Mouse (Mus musculus): ENCODE results near the gene Krt4. TPM values are rescaled to one million over a fixed set of nuclear protein-coding genes. Genes with fewer than 3 reads are reported as not detected.

The Krt4 gene
- polyA plus RNA-seq, 1 experiment from 2014 or later = 0.68 TPM

GRCm38 (mm10) chr15:101878041-101878440 is 46.5 kb downstream of the Krt4 start:
- no peak overlapping the region for H3K4me3 ChIP-seq
- no peaks in the 10 kb centered on the region for H3K9me3 ChIP-seq
- H3K27ac ChIP-seq = no peak overlapping the region
- WGBS = 54% methylated on average over 2 of the region's 2 CpGs
- ATAC-seq (ENCODE audit: insufficient number of reproducible peaks, insufficient read depth, low FRiP score, low TSS enrichment) = no peak
- H3K9ac ChIP-seq = no peak overlapping the region
- H3K4me1 ChIP-seq = no peaks in the 10 kb centered on the region
- no peaks in the 10 kb centered on the region for H3K27me3 ChIP-seq
- H3K4me2 ChIP-seq (replicated peaks) = no peak overlapping the region
- no peaks in the 10 kb centered on the region for H3K36me3 ChIP-seq

- H3K4me1 ChIP-seq = no peaks in the 10 kb centered on the region
- no peak overlapping the region for H3K27ac ChIP-seq
- no peaks in the 10 kb centered on the region for H3K9me3 ChIP-seq
- ATAC-seq (ENCODE audit: insufficient number of reproducible peaks, insufficient read depth, low FRiP score, low TSS enrichment) = no peak
- 85% methylated on average over 1 of the region's 1 CpGs for WGBS
- H3K4me2 ChIP-seq (replicated peaks) = no peak overlapping the region
- H3K27me3 ChIP-seq = peaks cover 4% of the 10 kb centered on the region; the same call in 1 of the 2 replicates
- H3K36me3 ChIP-seq = no peaks in the 10 kb centered on the region
- H3K9ac ChIP-seq = no peak overlapping the region
- no peak overlapping the region for H3K4me3 ChIP-seq
Observed at GRCm38 (mm10) chr15:101874383-101874782, 50.2 kb downstream of the Krt4 start.

- H3K9ac ChIP-seq = no peak overlapping the region
- no peak overlapping the region for H3K27ac ChIP-seq
- 68% methylated on average over 4 of the region's 4 CpGs for WGBS
- no peak overlapping the region for H3K4me2 ChIP-seq (replicated peaks)
- no peaks in the 10 kb centered on the region for H3K4me1 ChIP-seq
- no peaks in the 10 kb centered on the region for H3K36me3 ChIP-seq
- no peaks in the 10 kb centered on the region for H3K9me3 ChIP-seq
- H3K4me3 ChIP-seq = no peak overlapping the region
- H3K27me3 ChIP-seq = peaks cover 10% of the 10 kb centered on the region; the same call in 1 of the 2 replicates
- ATAC-seq (ENCODE audit: insufficient number of reproducible peaks, insufficient read depth, low FRiP score, low TSS enrichment) = no peak
Observed at GRCm38 (mm10) chr15:101873231-101873630, 51.3 kb downstream of the Krt4 start.

- Histone ChIP-seq H3K27me3 (peaks cover 10% of the 10 kb centered on the region; the same call in 1 of the 2 replicates), H3K9me3 (no peaks in the 10 kb centered on the region), H3K4me1 (no peaks in the 10 kb centered on the region), H3K27ac (no peak within 1 kb of the TSS), H3K4me2 (replicated peaks) (no peak within 1 kb of the TSS), H3K36me3 (no peaks in the 10 kb centered on the region), H3K9ac (no peak within 1 kb of the TSS), H3K4me3 (no peak within 1 kb of the TSS)
- WGBS = 43% methylated on average over 6 of the region's 6 CpGs
- ATAC-seq (ENCODE audit: insufficient number of reproducible peaks, insufficient read depth, low FRiP score, low TSS enrichment) = no peak
Observed at GRCm38 (mm10) chr15:101869431-101869830, 55.1 kb downstream of the Krt4 start, which contains the start of gene Krt77. Gene Krt77, minus strand, starts transcription at chr15:101869705.

Small RNA genes within 50 kb of the gene (microRNA-seq; reads per million reads assigned to microRNA genes)
- not detected for gene Gm44356

Other genes starting within 250 kb of the Krt4 start
- not detected in 2 replicates for gene Krt6b, start 244.4 kb downstream of the Krt4 start, polyA plus RNA-seq (2016; fragmentation: Nextera tagmentation; extraction: Ambion mirVana)
- gene Krt6a, start 230.4 kb downstream of the Krt4 start, polyA plus RNA-seq (2016; fragmentation: Nextera tagmentation; extraction: Ambion mirVana) = 1.4 and 1.6 TPM in 2 replicates
- 73.2 and 80.6 TPM in 2 replicates for gene Krt5, start 211.8 kb downstream of the Krt4 start, polyA plus RNA-seq (2016; fragmentation: Nextera tagmentation; extraction: Ambion mirVana)
- not detected in 2 replicates for gene Krt71, start 181.6 kb downstream of the Krt4 start, polyA plus RNA-seq (2016; fragmentation: Nextera tagmentation; extraction: Ambion mirVana)
- not detected in 2 replicates for gene Krt72, start 138.3 kb downstream of the Krt4 start, polyA plus RNA-seq (2016; fragmentation: Nextera tagmentation; extraction: Ambion mirVana)
- gene Krt73, start 122.4 kb downstream of the Krt4 start, polyA plus RNA-seq (2016; fragmentation: Nextera tagmentation; extraction: Ambion mirVana) = 0.08 TPM in 1 of 2 replicates, not detected in the other
- not detected in 2 replicates for gene Krt2, start 106.6 kb downstream of the Krt4 start, polyA plus RNA-seq (2016; fragmentation: Nextera tagmentation; extraction: Ambion mirVana)
- 2.4 and 3.4 TPM in 2 replicates for gene Krt1, start 73.9 kb downstream of the Krt4 start, polyA plus RNA-seq (2016; fragmentation: Nextera tagmentation; extraction: Ambion mirVana)
- gene Krt77, start 55.0 kb downstream of the Krt4 start, polyA plus RNA-seq (2016; fragmentation: Nextera tagmentation; extraction: Ambion mirVana) = 0.08 TPM in 1 of 2 replicates, not detected in the other
- not detected in 2 replicates for gene Krt76, start 31.8 kb downstream of the Krt4 start, polyA plus RNA-seq (2016; fragmentation: Nextera tagmentation; extraction: Ambion mirVana)
- gene Krt79, start 15.6 kb upstream of the Krt4 start, polyA plus RNA-seq (2016; fragmentation: Nextera tagmentation; extraction: Ambion mirVana) = 0.28 TPM in 1 of 2 replicates, not detected in the other
- 0.13 TPM in 1 of 2 replicates, not detected in the other for gene Krt78, start 29.6 kb upstream of the Krt4 start, polyA plus RNA-seq (2016; fragmentation: Nextera tagmentation; extraction: Ambion mirVana)
- gene Krt8, start 79.7 kb upstream of the Krt4 start, polyA plus RNA-seq (2016; fragmentation: Nextera tagmentation; extraction: Ambion mirVana) = 45.6 and 56.5 TPM in 2 replicates
- 47.5 and 50.6 TPM in 2 replicates for gene Krt18, start 103.4 kb upstream of the Krt4 start, polyA plus RNA-seq (2016; fragmentation: Nextera tagmentation; extraction: Ambion mirVana)
- 113 and 120 TPM in 2 replicates for gene Eif4b, start 149.0 kb upstream of the Krt4 start, polyA plus RNA-seq (2016; fragmentation: Nextera tagmentation; extraction: Ambion mirVana)
- 29.6 and 34.0 TPM in 2 replicates for gene Tns2, start 175.7 kb upstream of the Krt4 start, polyA plus RNA-seq (2016; fragmentation: Nextera tagmentation; extraction: Ambion mirVana)
- gene Spryd3, start 211.5 kb upstream of the Krt4 start, polyA plus RNA-seq (2016; fragmentation: Nextera tagmentation; extraction: Ambion mirVana) = 15.6 and 15.7 TPM in 2 replicates
- gene Igfbp6, start 219.6 kb upstream of the Krt4 start, polyA plus RNA-seq (2016; fragmentation: Nextera tagmentation; extraction: Ambion mirVana) = 0.92 and 1.2 TPM in 2 replicates
- gene Soat2, start 225.8 kb upstream of the Krt4 start, polyA plus RNA-seq (2016; fragmentation: Nextera tagmentation; extraction: Ambion mirVana) = 0.13 and 0.17 TPM in 2 replicates

Measured in embryonic facial prominence, embryonic 12.5 days (tissue).